21 mouse cellular contexts compared by ENCODE assay signal in the genomic region with DNA sequence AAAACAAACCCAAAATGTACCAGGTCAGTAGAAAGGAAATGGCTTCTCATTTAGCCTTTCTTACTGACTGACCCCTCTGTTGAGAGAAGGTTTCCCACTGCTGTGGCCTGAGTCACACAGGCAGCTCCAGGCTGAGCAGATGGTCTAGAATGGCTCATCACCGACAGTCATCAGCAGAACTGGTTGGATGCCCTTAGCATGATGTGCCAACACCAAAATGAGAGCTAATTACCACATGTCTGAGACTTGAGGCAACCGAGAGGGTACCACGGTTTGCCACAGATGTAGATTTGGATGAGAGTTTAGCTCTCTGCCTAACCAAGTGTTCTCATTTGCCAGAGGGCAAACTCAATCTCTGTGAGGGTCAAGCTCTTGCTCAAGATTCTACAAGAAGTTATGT. TPM values are rescaled to one million over a fixed set of nuclear protein-coding genes. Genes with fewer than 3 reads are reported as not detected.
DNase-seq lines count a peak whose midpoint lies in the region; ATAC-seq and TF ChIP-seq lines count a peak whose summit lies in the region.
"Had no signal": no experiment of that assay in that cellular context is flagged by ENCODE, and none has a peak within 500 bp of the region (broad histone marks: within the 10 kb centered on the region; RNA-seq: fewer than 3 reads in every experiment).

No protein-coding gene starts in this region.

- H3K27ac ChIP-seq in hindbrain, embryonic 16.5 days (ENCODE audit: low read depth, low read length): no peak overlapping the region
- no peak overlapping the region for H3K27ac ChIP-seq in hindbrain, embryonic 13.5 days
- H3K27ac ChIP-seq in cerebellum, adult 2 months (ENCODE audit: insufficient read depth, low read length): no peak overlapping the region
- H3K27ac ChIP-seq: forebrain, embryonic 12.5 days; gastrocnemius, adult 2 months; heart, embryonic 10.5 days; kidney, postnatal 0 days; limb, embryonic 12.5 days; liver, embryonic 12.5 days; midbrain, embryonic 10.5 days; neural tube, embryonic 15.5 days; stomach, postnatal 0 days had no signal

- WGBS in hindbrain, embryonic 16.5 days: 86% methylated on average over 3 of the region's 3 CpGs
- 95% methylated on average over 3 of the region's 3 CpGs for WGBS in hindbrain, embryonic 13.5 days
- WGBS in cerebellum, adult 2 months: 8% methylated on average over 3 of the region's 3 CpGs

- no peak overlapping the region for H3K9ac ChIP-seq in hindbrain, embryonic 16.5 days (ENCODE audit: low read depth, low read length)
- H3K9ac ChIP-seq in hindbrain, embryonic 13.5 days: no peak overlapping the region
- H3K9ac ChIP-seq: forebrain, embryonic 12.5 days; limb, embryonic 12.5 days; liver, embryonic 12.5 days; neural tube, embryonic 15.5 days had no signal

- no peaks in the 10 kb centered on the region for H3K27me3 ChIP-seq in hindbrain, embryonic 16.5 days (replicated peaks; ENCODE audit: control insufficient read depth, insufficient read depth, low read length)
- no peaks in the 10 kb centered on the region for H3K27me3 ChIP-seq in hindbrain, embryonic 13.5 days
- H3K27me3 ChIP-seq in cerebellum, adult 2 months (ENCODE audit: control insufficient read depth, insufficient read depth, low read length): peaks cover 1% of the 10 kb centered on the region; the same call in 1 of the 2 replicates
- H3K27me3 ChIP-seq: forebrain, embryonic 12.5 days; limb, embryonic 12.5 days; liver, embryonic 12.5 days; neural tube, embryonic 15.5 days had no signal

- DNase-seq in brain, adult 2 months (ENCODE audit: low read depth, low spot score): peak; percentile 86
- DNase-seq in cerebellum, adult 2 months: peak; percentile 61 to 87
- peak; percentile 67 to 75 for DNase-seq in cerebellum, postnatal 25 days
- DNase-seq in urinary bladder, postnatal 4 days (ENCODE audit: low spot score in 2 of 2): no peak
- DNase-seq in ovary, postnatal 14 days (ENCODE audit: low spot score): no peak
- DNase-seq: adrenal gland, adult 2 months; gastrocnemius, adult 2 months; kidney, adult 2 months; lung, adult 18-20 months; lung, postnatal 10 days had no signal

- no peak overlapping the region for H3K4me3 ChIP-seq in hindbrain, embryonic 16.5 days (ENCODE audit: low read length)
- no peak overlapping the region for H3K4me3 ChIP-seq in hindbrain, embryonic 13.5 days
- H3K4me3 ChIP-seq in cerebellum, adult 2 months (replicated peaks; ENCODE audit: insufficient read depth, low read depth, low read length): no peak overlapping the region
- H3K4me3 ChIP-seq: forebrain, embryonic 12.5 days; gastrocnemius, adult 2 months; heart, embryonic 10.5 days; limb, embryonic 12.5 days; liver, embryonic 12.5 days; midbrain, embryonic 10.5 days; neural tube, embryonic 15.5 days had no signal

- no peak for TF ChIP-seq CTCF in cerebellum, adult 2 months (IDR thresholded peaks at IDR 0.05; ENCODE audit: borderline replicate concordance, insufficient read depth, low read depth, low read length)

- no peaks in the 10 kb centered on the region for H3K4me1 ChIP-seq in hindbrain, embryonic 16.5 days (ENCODE audit: control insufficient read depth, insufficient read depth, low read depth, low read length)
- H3K4me1 ChIP-seq in hindbrain, embryonic 13.5 days (replicated peaks): 0 out of 2 replicates have a peak, but pooled peaks cover 3% of the 10 kb centered on the region
- no peaks in the 10 kb centered on the region for H3K4me1 ChIP-seq in cerebellum, adult 2 months (ENCODE audit: control insufficient read depth, insufficient read depth, low read length)
- H3K4me1 ChIP-seq: forebrain, embryonic 12.5 days; heart, embryonic 10.5 days; liver, embryonic 12.5 days; neural tube, embryonic 15.5 days had no signal

- H3K4me2 ChIP-seq in hindbrain, embryonic 16.5 days (ENCODE audit: low read length): no peak overlapping the region
- no peak overlapping the region for H3K4me2 ChIP-seq in hindbrain, embryonic 13.5 days
- H3K4me2 ChIP-seq: forebrain, embryonic 12.5 days; limb, embryonic 12.5 days; liver, embryonic 12.5 days; neural tube, embryonic 15.5 days had no signal

- ATAC-seq in hindbrain, embryonic 16.5 days: 0 out of 2 replicates have a peak, but pooled peaks have one; percentile 24
- ATAC-seq in hindbrain, embryonic 13.5 days (ENCODE audit: low FRiP score): no peak
- ATAC-seq: liver, embryonic 12.5 days had no signal

- TF ChIP-seq POLR2A in cerebellum, adult 2 months (IDR thresholded peaks at IDR 0.05; ENCODE audit: borderline replicate concordance, insufficient read depth, low read length): no peak

- no peaks in the 10 kb centered on the region for H3K36me3 ChIP-seq in hindbrain, embryonic 16.5 days (ENCODE audit: control insufficient read depth, insufficient read depth, low read length)
- no peaks in the 10 kb centered on the region for H3K36me3 ChIP-seq in hindbrain, embryonic 13.5 days
- H3K36me3 ChIP-seq: forebrain, embryonic 12.5 days; G1E; heart, embryonic 10.5 days; limb, embryonic 12.5 days; liver, embryonic 12.5 days; midbrain, embryonic 10.5 days; neural tube, embryonic 15.5 days had no signal

- H3K9me3 ChIP-seq in hindbrain, embryonic 16.5 days (ENCODE audit: control insufficient read depth, low read length): no peaks in the 10 kb centered on the region
- H3K9me3 ChIP-seq in hindbrain, embryonic 13.5 days: no peaks in the 10 kb centered on the region
- H3K9me3 ChIP-seq: forebrain, embryonic 12.5 days; heart, embryonic 10.5 days; limb, embryonic 12.5 days; liver, embryonic 12.5 days; midbrain, embryonic 10.5 days; neural tube, embryonic 15.5 days had no signal

RNA-seq across cellular contexts. Expression of a gene that starts 42.3 kb away (rescaled TPM):
- polyA plus RNA-seq in hindbrain, embryonic 16.5 days (2015; fragmentation: Nextera tagmentation; extraction: Ambion mirVana): 67.8 and 96.2 TPM in 2 replicates
- polyA plus RNA-seq in hindbrain, embryonic 13.5 days (2015; fragmentation: Nextera tagmentation; extraction: Ambion mirVana): 81.7 and 84.5 TPM in 2 replicates
- 1.1 and 1.2 TPM in 2 replicates for polyA plus RNA-seq in cerebellum, adult 2 months (2012; rRNA removed)
- polyA plus RNA-seq: G1E had no signal

Comparison
In these comparisons a context has a peak if more than half of its experiments do, and no peak if none do; other contexts are left out.
1. DNase-seq: peak in brain, adult 2 months (single experiment), cerebellum, adult 2 months (2 of 2) and cerebellum, postnatal 25 days (2 of 2); none in urinary bladder, postnatal 4 days (0 of 2) and ovary, postnatal 14 days (single experiment).
2. RNA of a gene that starts 42.3 kb away (polyA plus RNA-seq): 81.7 to 84.5 TPM in hindbrain, embryonic 13.5 days and 67.8 to 96.2 TPM in hindbrain, embryonic 16.5 days; 1.1 to 1.2 TPM in cerebellum, adult 2 months; every median in the first group is over 10 times any median in the second.